Mouse (Mus musculus): ENCODE data around the gene Reck. TPM values are rescaled to one million over a fixed set of nuclear protein-coding genes. Genes with fewer than 3 reads are reported as not detected.

Gene Reck
- polyA plus RNA-seq, 1 experiment = 5.2 TPM

GRCm38 (mm10) chr4:43973526-43973981, 98.2 kb downstream of the Reck start:
- no peak for TF ChIP-seq CTCF (IDR thresholded peaks at IDR 0.05; ENCODE audit: extremely low read depth, insufficient read depth, insufficient read length, insufficient replicate concordance)
- no peak for TF ChIP-seq POLR2A (IDR thresholded peaks at IDR 0.05; ENCODE audit: low read depth, low read length)
- H3K27ac ChIP-seq (ENCODE audit: insufficient read depth, low read length) = peak overlapping the region; percentile 86
- no peaks in the 10 kb centered on the region; the same call in 1 of the 2 replicates for H3K36me3 ChIP-seq (ENCODE audit: control insufficient read depth, insufficient read depth, low read length)
- peaks cover 33% of the 10 kb centered on the region; the same call in 1 of the 2 replicates for H3K4me1 ChIP-seq (ENCODE audit: control insufficient read depth, insufficient read depth, insufficient read length)
- H3K4me3 ChIP-seq (ENCODE audit: extremely low read depth, insufficient read depth, insufficient read length) = no peak overlapping the region
- 3% methylated on average over 4 of the region's 4 CpGs for WGBS
- peak; percentile 21 to 81 for DNase-seq (ENCODE audit: low read depth in 1 of 2, low spot score in 2 of 2)
- H3K27me3 ChIP-seq (ENCODE audit: control insufficient read depth, insufficient read depth, low read length) = no peaks in the 10 kb centered on the region

- Histone ChIP-seq H3K27me3 (ENCODE audit: control insufficient read depth, insufficient read depth, low read length) (no peaks in the 10 kb centered on the region), H3K4me3 (ENCODE audit: extremely low read depth, insufficient read depth, insufficient read length) (no peak overlapping the region), H3K4me1 (ENCODE audit: control insufficient read depth, insufficient read depth, insufficient read length) (peaks cover 39% of the 10 kb centered on the region; the same call in 1 of the 2 replicates), H3K27ac (ENCODE audit: insufficient read depth, low read length) (no peak overlapping the region), H3K36me3 (ENCODE audit: control insufficient read depth, insufficient read depth, low read length) (no peaks in the 10 kb centered on the region; the same call in 1 of the 2 replicates)
- 63% methylated on average over 10 of the region's 10 CpGs for WGBS
- DNase-seq (ENCODE audit: low read depth in 1 of 2, low spot score in 2 of 2) = no peak
- TF ChIP-seq POLR2A (IDR thresholded peaks at IDR 0.05; ENCODE audit: low read depth, low read length) (no peak), CTCF (IDR thresholded peaks at IDR 0.05; ENCODE audit: extremely low read depth, insufficient read depth, insufficient read length, insufficient replicate concordance) (no peak)
Observed at GRCm38 (mm10) chr4:43974914-43975616, 99.7 kb downstream of the Reck start.

- Histone ChIP-seq H3K4me3 (ENCODE audit: extremely low read depth, insufficient read depth, insufficient read length) (no peak overlapping the region), H3K27ac (ENCODE audit: insufficient read depth, low read length) (no peak overlapping the region), H3K4me1 (ENCODE audit: control insufficient read depth, insufficient read depth, insufficient read length) (peaks cover 29% of the 10 kb centered on the region; the same call in 1 of the 2 replicates), H3K27me3 (ENCODE audit: control insufficient read depth, insufficient read depth, low read length) (no peaks in the 10 kb centered on the region), H3K36me3 (ENCODE audit: control insufficient read depth, insufficient read depth, low read length) (no peaks in the 10 kb centered on the region; the same call in 1 of the 2 replicates)
- no peak for TF ChIP-seq POLR2A (IDR thresholded peaks at IDR 0.05; ENCODE audit: low read depth, low read length)
- no peak for TF ChIP-seq CTCF (IDR thresholded peaks at IDR 0.05; ENCODE audit: extremely low read depth, insufficient read depth, insufficient read length, insufficient replicate concordance)
- 94% methylated on average over 6 of the region's 6 CpGs for WGBS
- no peak for DNase-seq (ENCODE audit: low read depth in 1 of 2, low spot score in 2 of 2)
Observed at GRCm38 (mm10) chr4:43976223-43976740, 101.0 kb downstream of the Reck start.

- DNase-seq (ENCODE audit: low read depth in 1 of 2, low spot score in 2 of 2) = no peak
- TF ChIP-seq POLR2A (IDR thresholded peaks at IDR 0.05; ENCODE audit: low read depth, low read length) (no peak), CTCF (IDR thresholded peaks at IDR 0.05; ENCODE audit: extremely low read depth, insufficient read depth, insufficient read length, insufficient replicate concordance) (no peak)
- Histone ChIP-seq H3K4me1 (ENCODE audit: control insufficient read depth, insufficient read depth, insufficient read length) (peaks cover 16% of the 10 kb centered on the region; the same call in 1 of the 2 replicates), H3K4me3 (ENCODE audit: extremely low read depth, insufficient read depth, insufficient read length) (no peak overlapping the region), H3K27ac (ENCODE audit: insufficient read depth, low read length) (no peak overlapping the region), H3K36me3 (ENCODE audit: control insufficient read depth, insufficient read depth, low read length) (no peaks in the 10 kb centered on the region; the same call in 1 of the 2 replicates), H3K27me3 (ENCODE audit: control insufficient read depth, insufficient read depth, low read length) (no peaks in the 10 kb centered on the region)
- 62% methylated on average over 17 of the region's 17 CpGs for WGBS
Observed at GRCm38 (mm10) chr4:43978521-43979443, 103.5 kb downstream of the Reck start.

- 86% methylated on average over 3 of the region's 3 CpGs for WGBS
- no peak for DNase-seq (ENCODE audit: low read depth in 1 of 2, low spot score in 2 of 2)
- no peak overlapping the region for H3K27ac ChIP-seq (ENCODE audit: insufficient read depth, low read length)
- TF ChIP-seq CTCF (IDR thresholded peaks at IDR 0.05; ENCODE audit: extremely low read depth, insufficient read depth, insufficient read length, insufficient replicate concordance) (no peak), POLR2A (IDR thresholded peaks at IDR 0.05; ENCODE audit: low read depth, low read length) (no peak)
- H3K4me3 ChIP-seq (ENCODE audit: extremely low read depth, insufficient read depth, insufficient read length) = no peak overlapping the region
- H3K27me3 ChIP-seq (ENCODE audit: control insufficient read depth, insufficient read depth, low read length) = no peaks in the 10 kb centered on the region
- no peaks in the 10 kb centered on the region; the same call in 1 of the 2 replicates for H3K36me3 ChIP-seq (ENCODE audit: control insufficient read depth, insufficient read depth, low read length)
- peaks cover 9% of the 10 kb centered on the region; the same call in 1 of the 2 replicates for H3K4me1 ChIP-seq (ENCODE audit: control insufficient read depth, insufficient read depth, insufficient read length)
Observed at GRCm38 (mm10) chr4:43979746-43980145, 104.4 kb downstream of the Reck start.

GRCm38 (mm10) chr4:43980236-43980635, 104.9 kb downstream of the Reck start:
- no peaks in the 10 kb centered on the region; the same call in 1 of the 2 replicates for H3K36me3 ChIP-seq (ENCODE audit: control insufficient read depth, insufficient read depth, low read length)
- H3K27me3 ChIP-seq (ENCODE audit: control insufficient read depth, insufficient read depth, low read length) = no peaks in the 10 kb centered on the region
- 91% methylated on average over 4 of the region's 4 CpGs for WGBS
- H3K4me1 ChIP-seq (ENCODE audit: control insufficient read depth, insufficient read depth, insufficient read length) = peaks cover 9% of the 10 kb centered on the region; the same call in 1 of the 2 replicates
- TF ChIP-seq POLR2A (IDR thresholded peaks at IDR 0.05; ENCODE audit: low read depth, low read length) = no peak
- TF ChIP-seq CTCF (IDR thresholded peaks at IDR 0.05; ENCODE audit: extremely low read depth, insufficient read depth, insufficient read length, insufficient replicate concordance) = no peak
- no peak for DNase-seq (ENCODE audit: low read depth in 1 of 2, low spot score in 2 of 2)
- H3K27ac ChIP-seq (ENCODE audit: insufficient read depth, low read length) = no peak overlapping the region
- H3K4me3 ChIP-seq (ENCODE audit: extremely low read depth, insufficient read depth, insufficient read length) = no peak overlapping the region
